Mouse (Mus musculus): ENCODE measurements around the gene Fbxw13.
"Not testable (repeated sequence)": the region's sequence is repeated elsewhere in the genome, so short reads cannot be mapped to it uniquely, and the experiment has no call there.

The Fbxw13 gene

GRCm38 (mm10) chr9:109195875-109196274 lies at the start of gene Fbxw13:
Gene Fbxw13, minus strand, starts transcription at chr9:109195975.
- DNase-seq (ENCODE audit: low spot score in 2 of 2) = not testable (repeated sequence)

- no peak for DNase-seq (ENCODE audit: low spot score in 2 of 2)
These were observed 38.9 kb upstream of the Fbxw13 start, which contains the start of gene Fbxw20 for GRCm38 (mm10) chr9:109234654-109235053. Gene Fbxw20, minus strand, starts transcription at chr9:109234754.

GRCm38 (mm10) chr9:109218449-109218848 lies 22.7 kb upstream of the Fbxw13 start:
- DNase-seq (ENCODE audit: low spot score in 2 of 2) = no peak

GRCm38 (mm10) chr9:109201347-109201746 lies 5.6 kb upstream of the Fbxw13 start:
- not testable (repeated sequence) for DNase-seq (ENCODE audit: low spot score in 2 of 2)

GRCm38 (mm10) chr9:109200349-109200748 lies 4.6 kb upstream of the Fbxw13 start:
- DNase-seq (ENCODE audit: low spot score in 2 of 2) = no peak

- no peak for DNase-seq (ENCODE audit: low spot score in 2 of 2)
These were observed 3.6 kb upstream of the Fbxw13 start for GRCm38 (mm10) chr9:109199353-109199752.

GRCm38 (mm10) chr9:109177208-109177607 lies 18.6 kb downstream of the Fbxw13 start:
- DNase-seq (ENCODE audit: low spot score in 2 of 2) = no peak

- no peak for DNase-seq (ENCODE audit: low spot score in 2 of 2)
These were observed 19.5 kb downstream of the Fbxw13 start for GRCm38 (mm10) chr9:109176301-109176700.

GRCm38 (mm10) chr9:109167316-109167715 lies 28.5 kb downstream of the Fbxw13 start:
- DNase-seq (ENCODE audit: low spot score in 2 of 2) = no peak

- no peak for DNase-seq (ENCODE audit: low spot score in 2 of 2)
These were observed 33.8 kb downstream of the Fbxw13 start, which contains the start of gene Fbxw21 for GRCm38 (mm10) chr9:109161941-109162340. Gene Fbxw21, minus strand, starts transcription at chr9:109162041.

GRCm38 (mm10) chr9:109140414-109140813 lies 55.4 kb downstream of the Fbxw13 start:
- DNase-seq (ENCODE audit: low spot score in 2 of 2) = not testable (repeated sequence)

GRCm38 (mm10) chr9:109130076-109130475 lies 65.7 kb downstream of the Fbxw13 start:
- no peak for DNase-seq (ENCODE audit: low spot score in 2 of 2)

All from spleen, postnatal 4 days (tissue).